Mouse (Mus musculus): ENCODE data around the gene Mex3d. TPM values are rescaled to one million over a fixed set of nuclear protein-coding genes. Genes with fewer than 3 reads are reported as not detected.

Gene Mex3d
- polyA plus RNA-seq, 1 experiment, result 34.9 TPM

GRCm38 (mm10) chr10:80417841-80418240, 30.4 kb upstream of the Mex3d start:
- TF ChIP-seq POLR2A (IDR thresholded peaks at IDR 0.05; ENCODE audit: control insufficient read depth, extremely low read depth, insufficient read depth, low read length, poor library complexity), result no peak
- no peak for TF ChIP-seq CTCF (IDR thresholded peaks at IDR 0.05; ENCODE audit: borderline replicate concordance, control insufficient read depth, extremely low read depth, insufficient read depth, low read length, poor library complexity)
- DNase-seq, result no peak
- Histone ChIP-seq H3K4me1 (replicated peaks; ENCODE audit: control insufficient read depth, insufficient read depth, low read length) (no peaks in the 10 kb centered on the region), H3K4me3 (ENCODE audit: control insufficient read depth, insufficient read depth, low read length) (no peak overlapping the region), H3K36me3 (ENCODE audit: control insufficient read depth, insufficient read depth, low read length) (peaks cover 77% of the 10 kb centered on the region), H3K27me3 (ENCODE audit: control insufficient read depth, insufficient read depth, low read length) (no peaks in the 10 kb centered on the region), H3K27ac (ENCODE audit: control insufficient read depth, insufficient read depth, low read length) (no peak overlapping the region)
- 95% methylated on average over 1 of the region's 1 CpGs for WGBS

DNA sequence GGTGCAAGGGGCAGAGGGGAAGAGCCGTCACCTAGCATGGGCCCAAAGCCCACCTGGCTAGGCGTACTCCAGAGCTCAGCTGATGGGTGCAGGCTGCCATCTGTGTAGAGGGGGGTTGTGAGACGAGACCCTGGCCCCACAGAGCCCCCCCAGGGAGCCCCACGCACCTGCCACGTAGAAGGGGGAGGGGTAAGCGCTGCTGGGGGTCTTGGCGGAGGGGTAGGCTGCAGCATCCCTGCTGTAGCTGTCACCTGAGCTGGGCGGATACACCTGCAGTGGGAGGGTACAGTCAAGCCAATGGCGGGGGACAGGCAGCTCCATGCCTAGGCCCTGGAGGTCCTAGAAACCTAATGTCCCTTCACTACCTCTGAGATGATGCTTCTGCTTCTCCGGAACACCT, 29.9 kb upstream of the Mex3d start:
- TF ChIP-seq POLR2A (IDR thresholded peaks at IDR 0.05; ENCODE audit: control insufficient read depth, extremely low read depth, insufficient read depth, low read length, poor library complexity), result no peak
- TF ChIP-seq CTCF (IDR thresholded peaks at IDR 0.05; ENCODE audit: borderline replicate concordance, control insufficient read depth, extremely low read depth, insufficient read depth, low read length, poor library complexity), result no peak
- WGBS, result 96% methylated on average over 10 of the region's 10 CpGs
- Histone ChIP-seq H3K27ac (ENCODE audit: control insufficient read depth, insufficient read depth, low read length) (no peak overlapping the region), H3K27me3 (ENCODE audit: control insufficient read depth, insufficient read depth, low read length) (no peaks in the 10 kb centered on the region), H3K4me3 (ENCODE audit: control insufficient read depth, insufficient read depth, low read length) (no peak overlapping the region), H3K36me3 (ENCODE audit: control insufficient read depth, insufficient read depth, low read length) (peaks cover 82% of the 10 kb centered on the region), H3K4me1 (replicated peaks; ENCODE audit: control insufficient read depth, insufficient read depth, low read length) (no peaks in the 10 kb centered on the region)
- no peak for DNase-seq

- TF ChIP-seq CTCF (IDR thresholded peaks at IDR 0.05; ENCODE audit: borderline replicate concordance, control insufficient read depth, extremely low read depth, insufficient read depth, low read length, poor library complexity) (no peak), POLR2A (IDR thresholded peaks at IDR 0.05; ENCODE audit: control insufficient read depth, extremely low read depth, insufficient read depth, low read length, poor library complexity) (no peak)
- 98% methylated on average over 7 of the region's 7 CpGs for WGBS
- H3K4me3 ChIP-seq (ENCODE audit: control insufficient read depth, insufficient read depth, low read length), result no peak overlapping the region
- DNase-seq, result no peak
- no peaks in the 10 kb centered on the region for H3K27me3 ChIP-seq (ENCODE audit: control insufficient read depth, insufficient read depth, low read length)
- H3K36me3 ChIP-seq (ENCODE audit: control insufficient read depth, insufficient read depth, low read length), result peaks cover 80% of the 10 kb centered on the region
- no peak overlapping the region for H3K27ac ChIP-seq (ENCODE audit: control insufficient read depth, insufficient read depth, low read length)
- H3K4me1 ChIP-seq (replicated peaks; ENCODE audit: control insufficient read depth, insufficient read depth, low read length), result no peaks in the 10 kb centered on the region
Observed at GRCm38 (mm10) chr10:80415566-80415965, 28.1 kb upstream of the Mex3d start.

DNA sequence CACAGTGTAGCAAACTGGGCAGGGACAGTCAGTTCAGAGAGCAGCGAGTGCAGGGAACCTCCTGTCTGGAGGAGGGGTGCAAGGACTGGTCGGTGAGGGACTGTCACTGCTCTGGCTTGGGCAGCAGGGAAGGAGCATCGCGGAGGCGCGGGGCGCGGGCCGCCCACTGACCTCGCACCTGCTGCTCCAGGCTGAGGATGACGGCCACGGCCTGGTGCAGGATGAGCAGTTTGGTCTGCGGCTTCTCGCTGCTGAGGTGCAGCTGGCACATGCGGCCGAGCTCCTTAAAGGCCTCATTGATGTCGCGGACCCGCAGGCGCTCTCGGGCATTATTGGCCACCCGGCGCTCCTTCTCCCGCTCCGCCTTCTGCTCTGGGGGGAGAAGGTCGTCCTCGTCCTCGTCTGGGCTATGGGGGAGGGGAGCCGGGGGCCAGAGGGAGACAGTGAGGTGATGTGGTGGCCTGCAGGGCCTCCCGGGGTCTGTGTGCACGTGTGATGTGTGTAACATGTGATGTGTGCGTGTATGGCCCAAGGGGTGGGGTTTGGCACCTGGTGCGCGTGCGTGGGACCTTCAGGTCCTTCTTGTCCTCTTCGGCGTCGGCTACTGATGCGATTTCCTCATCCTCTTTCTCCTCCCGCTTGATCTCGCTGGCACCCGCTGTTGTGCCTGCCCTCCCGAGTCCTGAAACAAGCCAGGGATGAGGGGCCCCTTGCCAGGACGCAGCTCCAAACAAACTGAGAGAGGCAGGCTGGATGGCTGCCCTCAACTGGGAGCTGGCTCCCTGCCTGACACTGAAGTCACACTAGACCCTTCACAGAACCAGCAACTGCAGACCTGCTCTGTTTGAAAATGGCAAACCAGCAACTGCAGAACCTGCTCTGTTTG, 25.4 kb upstream of the Mex3d start:
- TF ChIP-seq CTCF (IDR thresholded peaks at IDR 0.05; ENCODE audit: borderline replicate concordance, control insufficient read depth, extremely low read depth, insufficient read depth, low read length, poor library complexity) (no peak), POLR2A (IDR thresholded peaks at IDR 0.05; ENCODE audit: control insufficient read depth, extremely low read depth, insufficient read depth, low read length, poor library complexity) (no peak)
- DNase-seq, result no peak
- H3K27me3 ChIP-seq (ENCODE audit: control insufficient read depth, insufficient read depth, low read length), result no peaks in the 10 kb centered on the region
- no peak overlapping the region for H3K4me3 ChIP-seq (ENCODE audit: control insufficient read depth, insufficient read depth, low read length)
- H3K36me3 ChIP-seq (ENCODE audit: control insufficient read depth, insufficient read depth, low read length), result peaks cover 55% of the 10 kb centered on the region
- no peaks in the 10 kb centered on the region for H3K4me1 ChIP-seq (replicated peaks; ENCODE audit: control insufficient read depth, insufficient read depth, low read length)
- no peak overlapping the region for H3K27ac ChIP-seq (ENCODE audit: control insufficient read depth, insufficient read depth, low read length)
- WGBS, result 95% methylated on average over 44 of the region's 44 CpGs

- Histone ChIP-seq H3K4me1 (replicated peaks; ENCODE audit: control insufficient read depth, insufficient read depth, low read length) (peaks cover 15% of the 10 kb centered on the region), H3K4me3 (ENCODE audit: control insufficient read depth, insufficient read depth, low read length) (no peak overlapping the region), H3K27ac (ENCODE audit: control insufficient read depth, insufficient read depth, low read length) (no peak overlapping the region), H3K27me3 (ENCODE audit: control insufficient read depth, insufficient read depth, low read length) (no peaks in the 10 kb centered on the region), H3K36me3 (ENCODE audit: control insufficient read depth, insufficient read depth, low read length) (peaks cover 13% of the 10 kb centered on the region)
- no peak for DNase-seq
- WGBS, result 47% methylated on average over 4 of the region's 4 CpGs
- no peak for TF ChIP-seq CTCF (IDR thresholded peaks at IDR 0.05; ENCODE audit: borderline replicate concordance, control insufficient read depth, extremely low read depth, insufficient read depth, low read length, poor library complexity)
- no peak for TF ChIP-seq POLR2A (IDR thresholded peaks at IDR 0.05; ENCODE audit: control insufficient read depth, extremely low read depth, insufficient read depth, low read length, poor library complexity)
Observed at GRCm38 (mm10) chr10:80407924-80408323, 20.5 kb upstream of the Mex3d start.

GRCm38 (mm10) chr10:80406684-80407501, 19.4 kb upstream of the Mex3d start, which contains the start of gene Uqcr11:
Gene Uqcr11, minus strand, starts transcription at chr10:80406830.
- Histone ChIP-seq H3K36me3 (ENCODE audit: control insufficient read depth, insufficient read depth, low read length) (peaks cover 5% of the 10 kb centered on the region; the same call in 1 of the 2 replicates), H3K4me1 (replicated peaks; ENCODE audit: control insufficient read depth, insufficient read depth, low read length) (peaks cover 15% of the 10 kb centered on the region), H3K27me3 (ENCODE audit: control insufficient read depth, insufficient read depth, low read length) (no peaks in the 10 kb centered on the region), H3K4me3 (ENCODE audit: control insufficient read depth, insufficient read depth, low read length) (peak within 1 kb of the TSS; percentile 72), H3K27ac (ENCODE audit: control insufficient read depth, insufficient read depth, low read length) (peak within 1 kb of the TSS; percentile 28; the same call in 1 of the 2 replicates)
- under 1% methylated on average over 27 of the region's 27 CpGs for WGBS
- DNase-seq, result peak; percentile 93
- no peak; the same call in 1 of the 2 replicates for TF ChIP-seq CTCF (IDR thresholded peaks at IDR 0.05; ENCODE audit: borderline replicate concordance, control insufficient read depth, extremely low read depth, insufficient read depth, low read length, poor library complexity)
- peak; percentile 58 for TF ChIP-seq POLR2A (IDR thresholded peaks at IDR 0.05; ENCODE audit: control insufficient read depth, extremely low read depth, insufficient read depth, low read length, poor library complexity)
